Mouse (Mus musculus) lung, postnatal 0 days (tissue): ENCODE results near the gene Nme8.

Source experiments
- CTCF ChIP-seq: IDR thresholded peaks from 2 replicates; pipeline ENCODE4 v1.5.1; 2016; ENCODE audit warnings: antibody characterized with exemption, mild to moderate bottlenecking
- EP300 ChIP-seq: IDR thresholded peaks from 2 replicates; pipeline ENCODE4 v1.6.1; 2016; ENCODE audit warnings: antibody characterized with exemption, mild to moderate bottlenecking, control low read depth

DNA sequence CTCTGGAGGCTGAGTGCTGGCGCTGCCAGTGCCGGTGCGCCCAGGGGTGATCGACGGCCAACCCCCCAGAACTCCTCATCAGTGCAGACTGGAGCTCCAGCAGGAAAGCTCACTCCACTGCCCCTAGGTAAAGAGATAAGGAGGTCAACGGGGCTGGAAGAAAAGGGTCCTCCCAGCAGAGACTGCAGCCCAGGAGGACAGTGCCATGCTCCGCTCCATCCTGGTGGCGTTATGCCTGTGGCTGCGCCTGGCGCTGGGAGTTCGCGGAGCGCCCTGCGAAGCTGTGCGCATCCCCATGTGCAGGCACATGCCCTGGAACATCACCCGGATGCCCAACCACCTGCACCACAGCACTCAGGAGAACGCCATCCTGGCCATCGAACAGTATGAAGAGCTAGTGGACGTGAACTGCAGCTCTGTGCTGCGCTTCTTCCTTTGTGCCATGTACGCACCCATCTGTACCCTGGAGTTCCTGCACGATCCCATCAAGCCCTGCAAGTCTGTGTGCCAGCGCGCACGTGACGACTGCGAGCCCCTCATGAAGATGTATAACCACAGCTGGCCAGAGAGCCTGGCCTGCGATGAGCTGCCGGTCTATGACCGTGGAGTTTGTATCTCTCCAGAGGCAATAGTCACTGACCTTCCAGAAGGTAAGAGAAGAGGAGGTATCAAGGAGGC is 74.2 kb downstream of the Nme8 start:
- no peak for TF ChIP-seq CTCF
- no peak for TF ChIP-seq EP300
